Mouse (Mus musculus) T-helper 17 cell (primary cell): ENCODE measurements around the gene Tmem243.

ENCODE experiments used
- in situ Hi-C, 2 experiments: fragments of 300-600 bp; cut with MboI, MseI; formaldehyde crosslinking; loops; 1 replicate in 1 of 2; 2 replicates in 1 of 2; pipeline ENCODE4 v1.15.1; 2025; ENCODE audit warnings: high pct_unique_total_duplicates in 2 of 2

Gene Tmem243

DNA sequence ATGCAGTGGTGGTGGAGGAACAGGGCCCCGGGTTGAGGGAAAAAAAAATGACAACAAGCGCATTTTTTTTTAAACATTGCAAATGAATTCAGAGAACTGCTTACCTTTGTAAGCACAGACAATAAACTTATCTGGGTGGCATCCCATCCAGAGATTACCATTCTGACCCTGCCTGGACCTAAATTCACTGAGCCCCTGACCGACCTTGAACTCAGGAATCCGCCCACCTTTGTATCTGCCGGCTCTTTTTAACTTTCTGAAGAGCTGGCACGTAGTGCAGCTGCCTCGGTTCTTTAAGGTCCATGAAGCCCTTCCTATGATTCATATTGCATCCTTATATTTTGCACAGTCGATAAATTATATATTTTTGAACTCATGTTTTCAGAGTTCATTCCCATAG, 65.9 kb downstream of the Tmem243 start:
- in situ Hi-C loops: loop anchor here in 1 of 2 experiments (25.0 kb wide), 1 partner anchor 1104 kb away; no protein-coding TSS in a partner anchor

DNA sequence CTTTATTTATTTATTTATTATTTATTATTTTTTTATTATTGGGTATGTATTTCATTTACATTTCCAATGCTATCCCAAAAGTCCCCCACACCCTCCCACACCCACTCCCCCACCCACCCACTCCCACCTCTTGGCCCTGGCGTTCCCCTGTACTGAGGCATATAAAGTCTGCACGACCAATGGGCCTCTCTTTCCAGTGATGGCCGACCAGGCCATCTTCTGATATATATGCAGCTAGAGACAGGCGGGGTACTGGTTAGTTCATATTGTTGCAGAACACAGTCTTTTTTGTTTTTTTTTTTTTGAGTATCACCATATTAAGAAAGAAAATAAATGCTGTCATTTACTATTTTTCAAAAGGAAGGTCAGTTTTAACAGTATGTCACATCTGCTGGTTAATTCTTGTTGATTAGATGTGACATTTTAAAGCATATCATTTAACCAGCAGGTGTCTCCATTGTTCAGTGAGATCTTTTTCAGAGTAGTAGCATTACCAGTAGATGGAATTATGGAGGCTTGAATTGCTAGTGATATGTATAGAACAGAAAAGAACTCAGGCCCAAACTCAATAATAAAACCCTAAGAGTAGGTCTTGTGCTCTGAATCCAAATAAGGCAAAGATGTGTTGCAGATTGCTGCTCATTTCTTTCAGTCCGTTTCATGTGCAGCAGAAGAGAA, 69.0 kb downstream of the Tmem243 start:
- in situ Hi-C loops: loop anchor here (5.0 to 25.0 kb wide), 3 partner anchors 253 to 1107 kb away; no protein-coding TSS in a partner anchor

DNA sequence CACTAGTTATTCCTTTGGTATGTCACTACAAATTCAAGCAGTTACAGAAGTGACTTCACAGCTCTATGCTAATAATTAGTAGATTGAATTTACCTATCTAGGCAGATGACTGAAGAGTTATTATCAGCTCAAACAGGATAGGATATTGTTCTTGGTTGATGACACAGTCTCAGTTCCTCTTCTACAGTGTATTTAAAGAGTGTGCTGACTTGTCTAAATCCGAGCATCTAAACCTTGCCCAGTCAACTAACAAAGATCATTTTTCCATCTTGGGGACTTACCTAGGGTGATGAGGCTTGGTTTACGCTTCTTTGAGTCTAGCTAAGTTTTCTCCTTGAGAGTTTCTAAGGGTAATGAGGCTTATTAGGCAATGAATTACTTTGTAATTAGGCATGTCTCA, 72.8 kb downstream of the Tmem243 start:
- in situ Hi-C loops: loop anchor here (5.0 to 25.0 kb wide), 3 partner anchors 249 to 1111 kb away; no protein-coding TSS in a partner anchor

DNA sequence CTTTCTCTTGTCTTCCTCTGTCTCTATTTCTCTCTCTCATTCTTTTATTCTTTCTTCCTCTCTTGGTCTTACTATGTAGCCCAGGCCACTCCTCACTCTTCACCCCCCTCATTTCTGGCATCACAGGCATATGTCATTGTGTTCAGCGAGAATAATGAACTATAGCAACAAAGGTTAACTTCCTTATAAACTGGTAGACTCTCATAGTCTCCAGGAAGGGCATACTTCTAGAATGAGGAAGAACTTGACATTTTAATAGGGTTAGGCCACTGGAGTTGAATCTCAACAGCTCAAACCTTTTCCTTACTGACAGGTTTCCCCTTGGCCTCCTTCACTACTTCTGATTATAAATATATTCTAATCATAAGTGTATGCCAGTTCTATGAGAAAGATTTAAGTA, 86.0 kb downstream of the Tmem243 start:
- in situ Hi-C loops: no loop called here
